ENCODE assay signal across 26 mouse cellular contexts in the genomic region with DNA sequence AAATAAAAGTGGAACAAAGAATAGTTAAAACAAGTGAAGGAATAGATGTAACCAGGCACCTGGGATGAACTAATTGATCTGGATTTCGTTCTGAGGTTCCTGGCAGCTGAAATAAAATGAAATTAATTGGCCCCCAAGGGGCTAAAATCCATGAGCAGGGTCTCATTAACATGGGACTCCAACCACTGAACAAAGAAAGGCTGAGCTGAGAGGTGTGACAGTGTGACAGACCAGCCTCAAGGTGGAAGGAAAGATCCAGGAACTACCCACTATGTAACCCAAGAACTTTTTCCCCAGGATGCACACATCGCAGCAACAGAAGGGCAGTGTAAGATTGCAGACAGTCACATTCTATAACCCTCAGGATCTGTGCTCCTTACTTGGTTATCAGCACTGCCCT. TPM values are rescaled to one million over a fixed set of nuclear protein-coding genes. Genes with fewer than 3 reads are reported as not detected.
DNase-seq lines count a peak whose midpoint lies in the region; ATAC-seq and TF ChIP-seq lines count a peak whose summit lies in the region.
"Had no signal": no experiment of that assay in that cellular context is flagged by ENCODE, and none has a peak within 500 bp of the region (broad histone marks: within the 10 kb centered on the region; RNA-seq: fewer than 3 reads in every experiment).

No protein-coding gene starts in this region.

- H3K27me3 ChIP-seq in embryonic facial prominence, embryonic 14.5 days (replicated peaks; ENCODE audit: control insufficient read depth, insufficient read depth, low read length) = no peaks in the 10 kb centered on the region
- H3K27me3 ChIP-seq in embryonic facial prominence, embryonic 10.5 days (replicated peaks; ENCODE audit: low read depth, poor library complexity, severe bottlenecking) = no peaks in the 10 kb centered on the region
- no peaks in the 10 kb centered on the region for H3K27me3 ChIP-seq in midbrain, embryonic 12.5 days
- no peaks in the 10 kb centered on the region for H3K27me3 ChIP-seq in midbrain, postnatal 0 days (ENCODE audit: insufficient read depth, low read length)
- no peaks in the 10 kb centered on the region for H3K27me3 ChIP-seq in midbrain, embryonic 14.5 days (ENCODE audit: control insufficient read depth, insufficient read depth, low read length)
- H3K27me3 ChIP-seq: embryonic facial prominence, embryonic 12.5 days; forebrain, embryonic 13.5 days; heart, embryonic 13.5 days; hindbrain, embryonic 12.5 days; hindbrain, embryonic 15.5 days had no signal

- TF ChIP-seq CTCF in midbrain, postnatal 0 days (IDR thresholded peaks at IDR 0.05) = no peak

- no peak overlapping the region for H3K27ac ChIP-seq in embryonic facial prominence, embryonic 14.5 days (replicated peaks; ENCODE audit: low read depth, low read length)
- no peak overlapping the region for H3K27ac ChIP-seq in embryonic facial prominence, embryonic 10.5 days (replicated peaks)
- H3K27ac ChIP-seq in midbrain, embryonic 12.5 days (replicated peaks) = no peak overlapping the region
- H3K27ac ChIP-seq in midbrain, postnatal 0 days (ENCODE audit: low read depth, low read length) = no peak overlapping the region
- H3K27ac ChIP-seq in midbrain, embryonic 14.5 days (replicated peaks; ENCODE audit: low read depth, low read length) = no peak overlapping the region
- H3K27ac ChIP-seq: embryonic facial prominence, embryonic 12.5 days; forebrain, embryonic 10.5 days; forebrain, embryonic 13.5 days; heart, adult 2 months; heart, embryonic 10.5 days; heart, embryonic 13.5 days; hindbrain, embryonic 12.5 days; hindbrain, embryonic 15.5 days had no signal

- no peak overlapping the region for H3K9ac ChIP-seq in embryonic facial prominence, embryonic 14.5 days (ENCODE audit: low read depth, low read length)
- H3K9ac ChIP-seq in midbrain, embryonic 12.5 days (replicated peaks) = no peak overlapping the region
- no peak overlapping the region for H3K9ac ChIP-seq in midbrain, postnatal 0 days (replicated peaks; ENCODE audit: low read length, poor library complexity, severe bottlenecking)
- H3K9ac ChIP-seq in midbrain, embryonic 14.5 days (replicated peaks; ENCODE audit: low read length) = no peak overlapping the region
- H3K9ac ChIP-seq: embryonic facial prominence, embryonic 12.5 days; forebrain, embryonic 13.5 days; heart, embryonic 13.5 days; hindbrain, embryonic 12.5 days; hindbrain, embryonic 15.5 days had no signal

- no peaks in the 10 kb centered on the region for H3K36me3 ChIP-seq in embryonic facial prominence, embryonic 14.5 days (ENCODE audit: control insufficient read depth, insufficient read depth, low read length)
- no peaks in the 10 kb centered on the region for H3K36me3 ChIP-seq in embryonic facial prominence, embryonic 10.5 days (replicated peaks)
- H3K36me3 ChIP-seq in midbrain, embryonic 12.5 days = no peaks in the 10 kb centered on the region
- no peaks in the 10 kb centered on the region for H3K36me3 ChIP-seq in midbrain, postnatal 0 days (ENCODE audit: insufficient read depth, low read length)
- H3K36me3 ChIP-seq in midbrain, embryonic 14.5 days (ENCODE audit: control insufficient read depth, insufficient read depth, low read length) = no peaks in the 10 kb centered on the region
- H3K36me3 ChIP-seq: embryonic facial prominence, embryonic 12.5 days; forebrain, embryonic 10.5 days; heart, embryonic 10.5 days; heart, embryonic 13.5 days; hindbrain, embryonic 12.5 days; hindbrain, embryonic 15.5 days had no signal

- no peak overlapping the region for H3K4me3 ChIP-seq in embryonic facial prominence, embryonic 14.5 days (ENCODE audit: low read depth, low read length)
- H3K4me3 ChIP-seq in embryonic facial prominence, embryonic 10.5 days = no peak overlapping the region
- no peak overlapping the region for H3K4me3 ChIP-seq in midbrain, embryonic 12.5 days
- no peak overlapping the region for H3K4me3 ChIP-seq in midbrain, postnatal 0 days (ENCODE audit: low read depth, low read length)
- H3K4me3 ChIP-seq in midbrain, embryonic 14.5 days (replicated peaks; ENCODE audit: low read depth, low read length) = no peak overlapping the region
- H3K4me3 ChIP-seq: embryonic facial prominence, embryonic 12.5 days; forebrain, embryonic 10.5 days; forebrain, embryonic 13.5 days; heart, adult 2 months; heart, embryonic 10.5 days; heart, embryonic 13.5 days; hindbrain, embryonic 12.5 days; hindbrain, embryonic 15.5 days had no signal

- peak; percentile 47 for DNase-seq in embryonic facial prominence, embryonic 14.5 days (ENCODE audit: low spot score)
- DNase-seq in embryonic facial prominence, embryonic 10.5 days (ENCODE audit: low spot score) = no peak
- no peak for DNase-seq in midbrain, postnatal 0 days (ENCODE audit: low spot score)
- DNase-seq in midbrain, embryonic 14.5 days = peak; percentile 59
- DNase-seq in retina, embryonic 14.5 days (ENCODE audit: low spot score) = no peak
- DNase-seq in gastrocnemius, adult 18-20 months (ENCODE audit: low spot score) = no peak
- no peak for DNase-seq in ovary, postnatal 14 days (ENCODE audit: low spot score)
- DNase-seq: adrenal gland, adult 8-10 months; adrenal gland, postnatal 25 days; cerebellum, adult 18-20 months; cerebellum, adult 9-10 months; cerebellum, postnatal 14 days; gastrocnemius, postnatal 25 days; heart, adult 2 months; heart, postnatal 14 days had no signal

- no peak overlapping the region for H3K4me2 ChIP-seq in embryonic facial prominence, embryonic 14.5 days (ENCODE audit: low read depth, low read length)
- no peak overlapping the region for H3K4me2 ChIP-seq in midbrain, embryonic 12.5 days (replicated peaks)
- no peak overlapping the region for H3K4me2 ChIP-seq in midbrain, postnatal 0 days (ENCODE audit: low read depth, low read length, poor library complexity, severe bottlenecking)
- no peak overlapping the region for H3K4me2 ChIP-seq in midbrain, embryonic 14.5 days (ENCODE audit: low read length)
- H3K4me2 ChIP-seq: embryonic facial prominence, embryonic 12.5 days; forebrain, embryonic 13.5 days; heart, embryonic 13.5 days; hindbrain, embryonic 12.5 days; hindbrain, embryonic 15.5 days had no signal

- ATAC-seq in embryonic facial prominence, embryonic 14.5 days (ENCODE audit: low read depth) = peak; percentile 85
- peak; percentile 65; the same call in 1 of the 2 replicates for ATAC-seq in midbrain, embryonic 12.5 days (ENCODE audit: low FRiP score, low read depth)
- ATAC-seq in midbrain, postnatal 0 days (ENCODE audit: low FRiP score) = no peak
- ATAC-seq in midbrain, embryonic 14.5 days (ENCODE audit: low FRiP score, low TSS enrichment) = no peak
- ATAC-seq: activated CD4-positive, CD25-positive, alpha-beta regulatory T cell, adult 4 months; forebrain, embryonic 13.5 days; forebrain, embryonic 16.5 days had no signal

- H3K9me3 ChIP-seq in embryonic facial prominence, embryonic 14.5 days (ENCODE audit: control insufficient read depth, low read length) = no peaks in the 10 kb centered on the region
- H3K9me3 ChIP-seq in embryonic facial prominence, embryonic 10.5 days = no peaks in the 10 kb centered on the region
- H3K9me3 ChIP-seq in midbrain, embryonic 12.5 days = no peaks in the 10 kb centered on the region
- no peaks in the 10 kb centered on the region for H3K9me3 ChIP-seq in midbrain, postnatal 0 days (ENCODE audit: low read length)
- H3K9me3 ChIP-seq in midbrain, embryonic 14.5 days (ENCODE audit: control insufficient read depth, low read length) = no peaks in the 10 kb centered on the region
- H3K9me3 ChIP-seq: embryonic facial prominence, embryonic 12.5 days; forebrain, embryonic 10.5 days; forebrain, embryonic 13.5 days; heart, embryonic 10.5 days; heart, embryonic 13.5 days; hindbrain, embryonic 12.5 days; hindbrain, embryonic 15.5 days had no signal

- no peaks in the 10 kb centered on the region for H3K4me1 ChIP-seq in embryonic facial prominence, embryonic 14.5 days (ENCODE audit: control insufficient read depth, insufficient read depth, low read length)
- H3K4me1 ChIP-seq in embryonic facial prominence, embryonic 10.5 days = no peaks in the 10 kb centered on the region
- 0 out of 2 replicates have a peak, but pooled peaks cover 4% of the 10 kb centered on the region for H3K4me1 ChIP-seq in midbrain, embryonic 12.5 days
- H3K4me1 ChIP-seq in midbrain, postnatal 0 days (ENCODE audit: insufficient read depth, low read length) = no peaks in the 10 kb centered on the region
- H3K4me1 ChIP-seq in midbrain, embryonic 14.5 days (ENCODE audit: control insufficient read depth, insufficient read depth, low read length) = no peaks in the 10 kb centered on the region
- H3K4me1 ChIP-seq: embryonic facial prominence, embryonic 12.5 days; forebrain, embryonic 10.5 days; forebrain, embryonic 13.5 days; heart, embryonic 10.5 days; heart, embryonic 13.5 days; hindbrain, embryonic 12.5 days; hindbrain, embryonic 15.5 days had no signal

- WGBS in embryonic facial prominence, embryonic 14.5 days = 61% methylated on average over 2 of the region's 2 CpGs
- 84% methylated on average over 2 of the region's 2 CpGs for WGBS in embryonic facial prominence, embryonic 10.5 days
- WGBS in midbrain, embryonic 12.5 days = 68% methylated on average over 2 of the region's 2 CpGs
- 55% methylated on average over 2 of the region's 2 CpGs for WGBS in midbrain, postnatal 0 days
- WGBS in midbrain, embryonic 14.5 days = 58% methylated on average over 2 of the region's 2 CpGs

RNA-seq across cellular contexts. Expression of gene Brinp1, which starts 28.1 kb away (rescaled TPM):
- 13.2 and 16.4 TPM in 2 replicates for polyA plus RNA-seq in embryonic facial prominence, embryonic 14.5 days (2014; fragmentation: Nextera tagmentation; extraction: Ambion mirVana)
- 1.3 and 2.7 TPM in 2 replicates for polyA plus RNA-seq in embryonic facial prominence, embryonic 10.5 days (2016; fragmentation: Nextera tagmentation; extraction: Ambion mirVana)
- polyA plus RNA-seq in midbrain, embryonic 12.5 days (2016; fragmentation: Nextera tagmentation; extraction: Ambion mirVana) = 16.7 and 18.2 TPM in 2 replicates
- total RNA-seq in midbrain, postnatal 0 days (2014; rRNA removed) = 108 and 116 TPM in 2 replicates
- 76.3 and 80.1 TPM in 2 replicates for polyA plus RNA-seq in midbrain, postnatal 0 days (2015; fragmentation: Nextera tagmentation; extraction: Ambion mirVana)
- polyA plus RNA-seq in midbrain, embryonic 14.5 days (2014; fragmentation: Nextera tagmentation; extraction: Ambion mirVana) = 41.5 and 43.4 TPM in 2 replicates
- total RNA-seq in gastrocnemius, adult 18-20 months (2021) = not detected
- total RNA-seq: hematopoietic stem cell, adult 5-6 weeks had no signal
- polyA plus RNA-seq: activated CD4-positive, CD25-positive, alpha-beta regulatory T cell, adult 4 months had no signal

Comparison
In these comparisons a context has a peak if more than half of its experiments do, and no peak if none do; other contexts are left out.
1. ATAC-seq: peak in embryonic facial prominence, embryonic 14.5 days (single experiment) and midbrain, embryonic 12.5 days (single experiment); none in midbrain, postnatal 0 days (single experiment) and midbrain, embryonic 14.5 days (single experiment).
2. DNase-seq: peak in embryonic facial prominence, embryonic 14.5 days (single experiment) and midbrain, embryonic 14.5 days (single experiment); none in embryonic facial prominence, embryonic 10.5 days (single experiment), midbrain, postnatal 0 days (single experiment), retina, embryonic 14.5 days (single experiment), gastrocnemius, adult 18-20 months (single experiment) and ovary, postnatal 14 days (single experiment).